Mouse (Mus musculus) limb, embryonic 14.5 days (tissue): ENCODE results near the gene Adamts14. TPM values are rescaled to one million over a fixed set of nuclear protein-coding genes. Genes with fewer than 3 reads are reported as not detected.

Source experiments
- ATAC-seq: fragments of 200-750 bp; cut with Nextera tagmentation; 2 replicates; pipeline ENCODE4 v1.8.0; 2017; ENCODE audit warnings: low read depth, moderate number of reproducible peaks, moderate TSS enrichment; ENCODE audit not compliant: low FRiP score
- DNase-seq: peaks from one replicate; pipeline ENCODE4 v3.0.0-alpha.2; 2015; ENCODE audit warnings: low spot score
- H3K27ac ChIP-seq: fragments of 300-500 bp; sonication (generic); replicated peaks from 2 replicates; pipeline ENCODE4 v1.5.1; 2014; ENCODE audit warnings: low read depth, mild to moderate bottlenecking, low read length, moderate library complexity, mixed read lengths
- H3K27me3 ChIP-seq: fragments of 300-500 bp; sonication (generic); 2 replicates; pipeline ENCODE4 v1.6.1; 2014; ENCODE audit warnings: low read length, mixed read lengths; ENCODE audit not compliant: control insufficient read depth, insufficient read depth
- H3K36me3 ChIP-seq: fragments of 300-500 bp; sonication (generic); 2 replicates; pipeline ENCODE4 v1.6.1; 2014; ENCODE audit warnings: mild to moderate bottlenecking, low read length, moderate library complexity, mixed read lengths; ENCODE audit not compliant: control insufficient read depth, insufficient read depth
- H3K4me1 ChIP-seq: fragments of 300-500 bp; sonication (generic); 2 replicates; pipeline ENCODE4 v1.6.1; 2014; ENCODE audit warnings: antibody characterized with exemption, low read length, mixed read lengths; ENCODE audit not compliant: control insufficient read depth, insufficient read depth
- H3K4me2 ChIP-seq: fragments of 300-500 bp; sonication (generic); replicated peaks from 2 replicates; pipeline ENCODE4 v1.6.1; 2014; ENCODE audit warnings: low read depth, mild to moderate bottlenecking, low read length, moderate library complexity; ENCODE audit not compliant: severe bottlenecking
- H3K4me3 ChIP-seq: fragments of 300-500 bp; sonication (generic); replicated peaks from 2 replicates; pipeline ENCODE4 v1.5.1; 2014; ENCODE audit warnings: low read length
- H3K9ac ChIP-seq: fragments of 300-500 bp; sonication (generic); 2 replicates; pipeline ENCODE4 v1.6.1; 2014; ENCODE audit warnings: mild to moderate bottlenecking, low read depth, low read length, moderate library complexity; ENCODE audit not compliant: severe bottlenecking
- H3K9me3 ChIP-seq: fragments of 300-500 bp; sonication (generic); 2 replicates; pipeline ENCODE4 v1.6.1; 2016; ENCODE audit warnings: low read length; ENCODE audit not compliant: control insufficient read depth
- POLR2A ChIP-seq: fragments of 200-500 bp; IDR thresholded peaks from 2 replicates; pipeline ENCODE4 v1.8.0; 2012; ENCODE audit warnings: inconsistent platforms, mild to moderate bottlenecking, moderate library complexity, borderline replicate concordance; ENCODE audit not compliant: insufficient read depth, insufficient read length; ENCODE audit errors: extremely low read depth
- WGBS: fragments of 180-500 bp; shearing (Covaris S2); extraction: QIAGEN DNeasy Blood & Tissue Kit; methylation state at CpG from one replicate; pipeline ENCODE4 v1.1.7; 2014; 5-methylcytosine and 5-hydroxymethylcytosine counted together
- polyA plus RNA-seq, 2 experiments: library from polyadenylated mRNA; depleted of rRNA in 1 of 2; stranded (reverse) in 1 of 2; unstranded in 1 of 2; fragments of >200 nt; fragmentation: Nextera tagmentation in 1 of 2; extraction: Ambion mirVana in 1 of 2; gene quantifications; 2 replicates each; pipeline versions ENCODE4 v1.2.1 to v1.2.3; 2012 to 2014

The Adamts14 gene
- polyA plus RNA-seq, 2 experiments, result 5.1 to 11.1 TPM

DNA sequence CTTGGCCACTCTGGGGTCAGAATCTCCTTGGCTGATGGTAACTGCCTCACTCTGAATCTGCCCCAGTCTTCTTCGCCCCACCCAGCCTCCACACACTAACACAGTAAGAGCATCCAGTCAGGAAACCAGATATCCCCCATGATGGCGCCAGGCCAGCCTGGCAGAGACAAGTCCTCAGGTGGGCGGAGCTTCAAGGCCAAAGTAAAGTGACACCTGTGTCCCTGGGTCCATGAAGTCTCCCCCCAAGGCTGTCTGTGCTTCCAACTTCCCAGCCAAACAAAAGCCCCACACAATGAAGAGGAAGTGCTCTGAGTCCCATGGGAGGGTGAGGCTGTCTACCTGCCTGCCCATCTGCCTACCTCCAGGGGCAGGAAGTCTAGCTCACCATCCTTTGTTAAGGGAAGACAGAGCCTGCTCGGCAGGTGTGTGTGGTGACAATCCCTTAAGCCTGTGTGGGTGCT is 31.2 kb downstream of the Adamts14 start:
- H3K4me1 ChIP-seq, result peaks cover 9% of the 10 kb centered on the region; the same call in 1 of the 2 replicates
- no peak overlapping the region for H3K4me3 ChIP-seq
- TF ChIP-seq POLR2A, result no peak
- no peak overlapping the region for H3K4me2 ChIP-seq
- 67% methylated on average over 4 of the region's 4 CpGs for WGBS
- no peaks in the 10 kb centered on the region for H3K27me3 ChIP-seq
- ATAC-seq (no peak), DNase-seq (no peak)
- H3K36me3 ChIP-seq, result no peaks in the 10 kb centered on the region
- no peak overlapping the region for H3K27ac ChIP-seq
- H3K9ac ChIP-seq, result no peak overlapping the region
- no peaks in the 10 kb centered on the region for H3K9me3 ChIP-seq

DNA sequence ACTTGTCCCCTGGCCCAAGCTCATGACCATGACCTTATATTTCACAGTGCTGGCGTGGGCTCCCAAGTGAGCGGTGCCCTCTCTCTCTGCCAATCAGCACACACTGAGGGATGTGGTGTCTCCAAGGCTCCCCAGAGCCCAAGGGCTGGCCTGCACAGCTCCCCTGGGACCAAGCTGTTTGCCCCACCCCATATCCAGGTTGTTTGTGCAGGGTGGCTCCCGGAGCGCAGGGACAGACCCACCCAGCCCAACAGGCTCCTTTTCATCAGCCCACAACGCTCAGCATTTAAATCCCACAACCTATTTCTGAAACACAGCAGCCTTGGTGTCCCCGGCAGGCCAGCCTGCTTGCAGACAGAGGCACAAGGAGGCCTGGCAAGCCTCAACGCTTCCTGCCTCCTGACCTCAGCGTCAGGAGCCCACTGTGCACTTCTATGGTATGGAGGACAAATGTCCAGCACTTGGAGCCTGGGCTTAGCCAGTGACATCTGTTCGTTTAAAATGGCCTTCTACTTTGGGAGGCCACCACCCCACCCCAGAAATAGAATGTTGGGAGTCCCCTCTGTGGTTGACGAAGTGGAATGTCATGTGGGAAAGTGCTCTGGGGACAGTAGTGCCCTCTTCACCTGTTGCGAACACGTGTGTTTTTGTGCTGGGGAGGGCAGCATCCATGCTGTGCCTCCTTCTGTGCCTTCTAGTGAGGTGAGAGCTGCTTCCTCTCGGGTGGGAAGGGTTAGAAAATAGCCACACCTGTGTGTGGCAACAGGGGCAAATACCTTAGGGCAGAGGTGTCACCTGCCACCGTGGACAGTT is 32.9 kb downstream of the Adamts14 start:
- Histone ChIP-seq H3K9ac (no peak overlapping the region; the same call in 1 of the 2 replicates), H3K4me3 (no peak overlapping the region), H3K9me3 (no peaks in the 10 kb centered on the region), H3K36me3 (no peaks in the 10 kb centered on the region), H3K4me2 (no peak overlapping the region), H3K27ac (0 out of 2 replicates have a peak overlapping the region, but pooled peaks have one; percentile 13), H3K4me1 (peaks cover 9% of the 10 kb centered on the region; the same call in 1 of the 2 replicates), H3K27me3 (no peaks in the 10 kb centered on the region)
- WGBS, result 63% methylated on average over 14 of the region's 14 CpGs
- no peak for DNase-seq
- peak; percentile 69; the same call in 1 of the 2 replicates for ATAC-seq
- no peak for TF ChIP-seq POLR2A

DNA sequence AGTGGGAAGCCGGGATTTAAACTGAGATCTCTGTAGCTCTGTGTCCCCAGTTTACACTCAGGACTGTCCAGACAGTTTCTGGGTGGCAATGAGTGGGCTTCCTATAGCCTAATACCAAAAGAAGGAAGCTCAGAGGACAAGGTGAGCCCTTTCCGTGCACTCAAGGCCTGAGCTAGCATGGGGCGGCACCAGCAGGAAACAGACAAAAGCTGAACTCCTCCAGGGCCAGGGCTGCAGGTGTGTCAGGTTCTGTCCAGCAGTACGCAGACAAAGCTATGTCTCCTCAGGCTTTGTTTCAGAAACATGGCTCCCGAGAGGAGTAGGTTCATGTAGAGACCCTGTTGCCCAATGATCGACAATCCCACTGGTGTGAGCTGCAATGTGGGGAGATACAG is 35.9 kb downstream of the Adamts14 start:
- ATAC-seq (no peak), DNase-seq (no peak)
- WGBS, result 76% methylated on average over 6 of the region's 6 CpGs
- TF ChIP-seq POLR2A, result no peak
- no peak overlapping the region for H3K4me3 ChIP-seq
- H3K27ac ChIP-seq, result no peak overlapping the region
- H3K27me3 ChIP-seq, result no peaks in the 10 kb centered on the region
- no peak overlapping the region for H3K9ac ChIP-seq
- H3K4me2 ChIP-seq, result no peak overlapping the region
- no peaks in the 10 kb centered on the region for H3K36me3 ChIP-seq
- H3K4me1 ChIP-seq, result peaks cover 9% of the 10 kb centered on the region; the same call in 1 of the 2 replicates
- H3K9me3 ChIP-seq, result no peaks in the 10 kb centered on the region

DNA sequence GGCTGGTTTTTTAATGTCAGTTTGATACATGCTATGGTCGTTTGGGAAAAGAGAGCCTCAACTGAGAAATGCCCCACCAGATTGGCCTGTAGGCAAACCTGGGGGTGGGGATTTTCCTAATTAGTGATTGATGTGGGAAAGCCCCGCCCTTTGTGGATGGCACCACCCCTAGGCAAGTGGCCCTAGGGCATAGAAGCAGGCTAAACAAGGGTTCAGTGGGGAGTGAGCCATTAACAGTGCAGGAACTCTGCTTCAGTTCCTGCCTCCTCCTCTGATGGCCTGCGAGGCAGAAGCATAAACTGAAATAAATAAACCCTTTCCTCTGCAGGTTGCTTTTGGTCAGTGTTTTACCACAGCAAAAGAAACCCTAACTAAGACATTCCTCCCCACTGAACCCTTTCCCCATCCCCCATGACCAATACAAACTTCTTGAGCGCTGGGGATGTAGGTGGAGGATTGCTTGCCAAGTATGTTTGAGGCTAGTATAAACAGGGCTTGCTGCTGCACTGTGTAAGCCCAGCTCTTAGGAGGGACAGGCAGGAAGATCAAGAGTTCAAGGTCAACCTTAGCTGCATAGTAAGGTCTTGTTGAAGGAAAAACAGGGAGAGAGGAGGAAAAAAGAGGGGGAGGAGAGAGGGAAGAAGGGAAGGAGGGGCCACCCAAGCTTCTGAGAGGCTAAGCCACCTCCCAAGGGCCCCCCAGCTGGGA is 36.4 kb downstream of the Adamts14 start:
- H3K36me3 ChIP-seq, result no peaks in the 10 kb centered on the region
- no peak overlapping the region for H3K27ac ChIP-seq
- no peak overlapping the region for H3K4me2 ChIP-seq
- no peak overlapping the region for H3K4me3 ChIP-seq
- peaks cover 9% of the 10 kb centered on the region; the same call in 1 of the 2 replicates for H3K4me1 ChIP-seq
- DNase-seq (no peak), ATAC-seq (no peak)
- H3K9me3 ChIP-seq, result no peaks in the 10 kb centered on the region
- TF ChIP-seq POLR2A, result no peak
- no peak overlapping the region for H3K9ac ChIP-seq
- WGBS, result 55% methylated on average over 4 of the region's 4 CpGs
- H3K27me3 ChIP-seq, result no peaks in the 10 kb centered on the region

DNA sequence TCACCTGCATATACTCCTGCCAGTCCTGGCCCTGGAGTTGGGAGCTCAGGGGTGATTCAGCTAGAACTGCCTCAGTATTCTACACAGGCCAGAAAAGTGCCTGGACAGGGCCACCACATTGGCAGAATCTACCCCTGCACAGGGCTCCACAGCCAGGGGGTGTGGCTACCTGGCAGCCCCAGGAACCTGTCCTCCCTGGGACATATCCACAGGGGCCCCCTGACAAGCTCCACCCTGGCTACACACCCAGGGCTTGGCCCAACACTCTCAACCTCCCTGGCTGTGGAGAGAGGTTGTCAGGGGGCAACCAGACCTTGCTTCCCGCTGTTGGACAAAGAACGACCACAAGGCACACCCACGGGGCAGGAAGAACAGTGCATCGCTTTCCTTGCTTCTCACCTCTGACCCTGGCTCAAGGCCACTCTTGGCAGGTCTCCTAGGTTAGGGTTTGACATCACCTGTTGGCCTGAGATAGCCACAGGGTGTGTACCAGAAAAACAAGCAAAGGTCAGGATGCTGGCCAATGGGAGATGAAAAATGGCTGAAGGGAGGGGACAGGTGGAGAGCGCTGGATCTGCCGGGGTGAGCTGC is 37.5 kb downstream of the Adamts14 start:
- ATAC-seq, result no peak
- WGBS, result 89% methylated on average over 6 of the region's 6 CpGs
- DNase-seq, result no peak
- TF ChIP-seq POLR2A, result no peak
- H3K4me3 ChIP-seq, result no peak overlapping the region
- no peak overlapping the region for H3K9ac ChIP-seq
- H3K9me3 ChIP-seq, result no peaks in the 10 kb centered on the region
- no peaks in the 10 kb centered on the region for H3K27me3 ChIP-seq
- peaks cover 1% of the 10 kb centered on the region; the same call in 1 of the 2 replicates for H3K4me1 ChIP-seq
- no peak overlapping the region for H3K4me2 ChIP-seq
- no peaks in the 10 kb centered on the region for H3K36me3 ChIP-seq
- no peak overlapping the region for H3K27ac ChIP-seq
